ENCODE assay signal across 1 mouse cellular context in genomic region chr5:120734380-120734990, GRCm38 (mm10).
TF ChIP-seq lines count a peak whose summit lies in the region.

No protein-coding gene starts in this region.

TF ChIP-seq in ES-E14, 5 proteins besides CTCF, POLR2A, EP300 and RAD21 (continued from another document):
- TF ChIP-seq HCFC1 (IDR thresholded peaks at IDR 0.05; ENCODE audit: borderline replicate concordance, insufficient read depth, low read length), result no peak
